Mouse (Mus musculus) lung, postnatal 36 days (tissue): ENCODE results near the gene Tmem191c.
"Not testable (repeated sequence)": the region's sequence is repeated elsewhere in the genome, so short reads cannot be mapped to it uniquely, and the experiment has no call there.

Source experiments
- DNase-seq: peaks from one replicate; pipeline ENCODE4 v3.0.0; 2022; ENCODE audit warnings: mixed read lengths

Gene Tmem191c

GRCm38 (mm10) chr16:17275721-17276120 is at the start of gene Tmem191c:
Gene Tmem191c (plus strand): TSS chr16:17276077.
- DNase-seq, result no peak

GRCm38 (mm10) chr16:17226496-17226895 is 49.4 kb upstream of the Tmem191c start:
- DNase-seq, result no peak

- DNase-seq, result not testable (repeated sequence)
Measured at GRCm38 (mm10) chr16:17231523-17231922, 44.4 kb upstream of the Tmem191c start.

- peak; percentile 96 for DNase-seq
Measured at GRCm38 (mm10) chr16:17232794-17233701, 42.8 kb upstream of the Tmem191c start, which contains the start of gene Hic2. Gene Hic2 (plus strand): TSS chr16:17233572.

GRCm38 (mm10) chr16:17233702-17234498 is 42.0 kb upstream of the Tmem191c start:
- DNase-seq, result peak; percentile 18

GRCm38 (mm10) chr16:17234499-17234895 is 41.4 kb upstream of the Tmem191c start:
- DNase-seq, result peak; percentile 34

GRCm38 (mm10) chr16:17234916-17235665 is 40.8 kb upstream of the Tmem191c start:
- DNase-seq, result peak; percentile 68

GRCm38 (mm10) chr16:17237634-17238033 is 38.2 kb upstream of the Tmem191c start:
- DNase-seq, result no peak

GRCm38 (mm10) chr16:17239409-17239808 is 36.5 kb upstream of the Tmem191c start:
- no peak for DNase-seq

GRCm38 (mm10) chr16:17243731-17244130 is 32.1 kb upstream of the Tmem191c start:
- no peak for DNase-seq

- DNase-seq, result no peak
Measured at GRCm38 (mm10) chr16:17244996-17245395, 30.9 kb upstream of the Tmem191c start.

- DNase-seq, result peak; percentile 88
Measured at GRCm38 (mm10) chr16:17247727-17248126, 28.1 kb upstream of the Tmem191c start.

GRCm38 (mm10) chr16:17249135-17249534 is 26.7 kb upstream of the Tmem191c start:
- DNase-seq, result no peak

GRCm38 (mm10) chr16:17251539-17251938 is 24.3 kb upstream of the Tmem191c start:
- DNase-seq, result peak; percentile 85

GRCm38 (mm10) chr16:17252086-17252726 is 23.7 kb upstream of the Tmem191c start:
- DNase-seq, result no peak

- DNase-seq, result no peak
Measured at GRCm38 (mm10) chr16:17252841-17253240, 23.0 kb upstream of the Tmem191c start.

- DNase-seq, result no peak
Measured at GRCm38 (mm10) chr16:17254005-17254597, 21.8 kb upstream of the Tmem191c start.

- DNase-seq, result no peak
Measured at GRCm38 (mm10) chr16:17255270-17255669, 20.6 kb upstream of the Tmem191c start.

GRCm38 (mm10) chr16:17257359-17257821 is 18.5 kb upstream of the Tmem191c start:
- no peak for DNase-seq

GRCm38 (mm10) chr16:17258917-17259316 is 17.0 kb upstream of the Tmem191c start:
- no peak for DNase-seq

- DNase-seq, result no peak
Measured at GRCm38 (mm10) chr16:17261341-17261740, 14.5 kb upstream of the Tmem191c start.

- no peak for DNase-seq
Measured at GRCm38 (mm10) chr16:17266113-17266512, 9.8 kb upstream of the Tmem191c start.
